Mouse (Mus musculus) heart, adult 2 months (tissue): ENCODE results near the gene Nit2.
A peak's percentile ranks its signal among the peaks of the same experiment; 100 is the strongest.

Experiments used
- CTCF ChIP-seq: fragments of 200-600 bp; IDR thresholded peaks from 2 replicates; pipeline ENCODE4 v1.8.1; 2022; ENCODE audit warnings: antibody characterized with exemption, mild to moderate bottlenecking, moderate library complexity
- EP300 ChIP-seq: fragments of 200-500 bp; IDR thresholded peaks from 2 replicates; pipeline ENCODE4 v1.6.1; 2011; ENCODE audit warnings: low read depth, low read length, control low read depth; ENCODE audit not compliant: insufficient read depth

- TF ChIP-seq CTCF (peak; percentile 49), EP300 (no peak)
Measured at GRCm38 (mm10) chr16:57116066-57116465, 51.1 kb downstream of the Nit2 start.
